Mouse (Mus musculus): ENCODE measurements around the gene Cmtm3.

The Cmtm3 gene

DNA sequence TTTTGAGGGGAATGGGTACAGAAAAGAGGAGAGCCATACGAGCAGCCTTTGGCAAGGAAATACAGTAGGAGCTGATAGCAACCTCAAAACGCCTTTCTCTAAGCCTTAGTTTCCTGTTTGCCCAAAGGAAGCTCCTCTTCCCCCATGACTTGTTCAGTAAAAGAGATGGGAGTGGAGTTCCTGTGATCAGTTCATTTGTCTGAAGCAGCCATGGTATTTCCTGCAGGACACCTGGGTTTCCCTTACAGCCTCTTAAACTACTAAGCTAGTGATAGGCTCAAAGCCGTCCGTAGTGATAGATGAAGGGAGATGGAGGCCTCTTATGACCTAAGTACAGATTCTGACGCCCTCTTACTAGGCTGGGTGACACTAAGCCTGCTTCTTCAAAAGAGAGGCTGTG is 3.2 kb downstream of the Cmtm3 start:
- no peak for DNase-seq (ENCODE audit: low spot score in 2 of 2)

DNA sequence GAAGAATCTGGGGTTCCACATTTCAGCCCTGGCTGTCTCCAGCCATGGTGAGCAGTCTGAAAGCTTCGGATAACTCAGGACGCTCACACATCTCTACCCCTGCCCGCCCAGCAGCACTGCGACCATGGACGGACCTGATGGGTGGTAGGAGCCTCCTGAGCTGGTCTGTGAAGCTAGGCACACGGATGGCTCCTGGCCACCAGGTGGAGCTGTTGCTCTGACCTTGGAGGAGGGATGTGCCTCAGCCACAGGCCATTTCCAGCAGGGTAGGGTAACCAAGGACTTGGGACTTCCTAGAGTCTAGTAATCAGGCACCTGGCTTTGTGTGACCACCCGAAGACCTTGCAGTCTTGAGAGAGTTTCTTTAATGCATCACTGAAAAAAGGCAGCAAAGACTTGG is 4.7 kb downstream of the Cmtm3 start:
- peak; percentile 36 to 87 for DNase-seq (ENCODE audit: low spot score in 2 of 2)

DNA sequence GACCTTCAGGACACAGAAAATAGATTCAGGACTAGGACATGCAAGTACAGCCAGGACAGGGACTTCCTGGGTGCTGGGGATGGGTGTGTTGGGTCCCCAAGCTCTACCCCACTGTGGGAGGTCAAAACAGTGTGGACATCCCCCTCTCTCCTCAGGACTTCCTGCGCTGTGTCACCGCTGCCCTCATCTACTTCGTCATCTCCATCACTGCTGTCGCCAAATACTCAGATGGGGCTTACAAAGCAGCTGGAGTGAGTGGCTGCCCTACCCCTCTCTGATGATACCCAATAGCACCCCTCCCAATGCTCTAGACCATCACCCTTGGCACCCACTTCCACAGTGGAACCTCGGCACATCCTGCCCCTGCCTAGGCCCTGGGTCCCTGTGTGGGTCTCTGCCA is 5.4 kb downstream of the Cmtm3 start:
- DNase-seq (ENCODE audit: low spot score in 2 of 2) = no peak

DNA sequence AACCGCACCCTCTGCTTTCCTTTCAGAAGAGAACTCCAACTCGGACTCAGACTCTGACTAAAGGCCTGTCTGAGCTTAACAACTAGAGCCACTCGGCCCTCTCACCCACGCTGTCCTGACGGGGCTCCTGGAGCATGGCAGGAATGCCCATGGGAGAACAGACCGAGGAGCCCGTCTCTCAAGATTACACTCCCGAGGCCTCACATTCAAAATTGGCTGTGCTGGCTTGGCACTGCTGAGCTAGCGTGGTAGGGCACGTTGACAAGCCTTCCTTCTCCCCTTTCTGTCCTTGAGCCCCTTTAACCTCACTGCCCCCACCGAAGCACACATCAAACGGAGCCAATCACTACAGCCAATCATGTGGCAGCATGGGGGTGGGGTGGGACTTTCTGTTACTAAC is 7.5 kb downstream of the Cmtm3 start:
- no peak for DNase-seq (ENCODE audit: low spot score in 2 of 2)

DNA sequence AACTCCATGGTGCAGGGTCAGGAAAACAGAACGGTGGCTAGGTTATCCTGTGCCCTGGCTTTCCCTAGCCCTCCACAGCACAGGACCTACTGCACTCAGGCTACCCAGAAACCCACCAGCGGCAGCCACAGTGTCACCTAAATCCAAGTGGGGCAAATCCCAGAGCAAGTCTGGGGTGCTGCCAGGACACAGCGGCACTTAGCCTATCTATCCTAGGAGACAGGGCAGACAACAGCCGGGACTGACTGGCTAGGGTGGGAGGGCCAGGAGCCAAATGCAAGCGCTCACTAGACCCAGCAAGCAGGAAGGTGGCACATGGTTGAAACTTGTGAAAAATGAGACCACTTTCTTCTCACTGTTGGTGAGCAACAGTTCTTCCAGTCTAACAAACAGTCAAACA is 9.8 kb downstream of the Cmtm3 start:
- DNase-seq (ENCODE audit: low spot score in 2 of 2) = no peak

DNA sequence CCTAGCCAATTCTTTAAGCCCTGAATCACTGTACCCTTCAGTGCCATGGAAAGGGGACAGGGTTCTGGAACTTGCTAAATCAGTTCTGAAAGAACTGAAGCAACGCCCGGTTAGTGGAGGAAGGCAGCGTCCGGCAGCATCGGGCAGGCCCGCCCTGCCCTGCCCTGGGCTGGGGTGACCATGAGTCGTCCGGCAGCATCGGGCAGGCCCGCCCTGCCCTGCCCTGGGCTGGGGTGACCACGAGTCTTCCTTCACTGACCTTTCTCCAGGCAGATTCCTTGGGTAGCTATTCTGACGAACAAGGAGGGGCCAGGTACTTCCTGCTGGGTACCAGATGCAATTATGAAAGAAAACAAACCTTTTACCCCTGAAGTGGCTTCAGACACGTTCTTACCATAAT is 10.8 kb downstream of the Cmtm3 start:
- no peak for DNase-seq (ENCODE audit: low spot score in 2 of 2)

DNA sequence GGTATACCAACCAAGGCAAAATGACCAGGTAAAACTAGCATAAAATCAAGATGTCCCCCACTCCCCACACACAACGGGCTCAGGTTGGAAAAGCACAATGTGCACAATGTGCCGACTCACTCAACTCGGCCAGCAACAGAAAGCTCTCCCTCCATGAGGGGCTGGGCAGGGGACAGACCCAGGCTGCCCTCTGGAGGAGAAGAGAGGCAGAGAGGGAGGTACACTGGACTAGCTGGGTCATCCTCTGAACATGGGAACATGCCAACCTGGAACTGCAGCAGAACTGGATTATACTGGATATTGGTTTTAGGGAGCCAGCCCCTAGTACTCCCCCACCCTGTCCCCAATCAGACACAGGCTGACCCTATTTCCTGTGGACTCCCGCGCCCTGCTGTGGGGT is 14.0 kb downstream of the Cmtm3 start:
- no peak for DNase-seq (ENCODE audit: low spot score in 2 of 2)

DNA sequence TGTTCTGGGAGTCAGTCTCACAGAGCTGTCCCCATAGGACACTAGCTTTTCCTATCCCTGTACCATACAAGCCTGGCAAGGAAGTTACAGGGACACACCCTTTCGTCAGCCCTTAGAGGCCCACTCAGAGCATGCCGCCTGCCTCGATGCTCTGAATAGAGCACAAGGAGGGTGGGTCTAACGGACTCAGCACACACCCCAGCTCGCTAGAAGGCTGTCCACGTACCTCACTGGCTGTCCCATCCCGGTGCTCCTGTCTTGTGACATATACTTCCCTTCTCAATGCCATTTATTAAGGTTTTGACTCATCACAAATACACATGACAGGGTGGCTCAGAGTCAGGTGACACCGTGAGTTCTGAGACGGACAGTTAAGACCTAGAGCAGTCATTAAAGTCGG is 15.3 kb downstream of the Cmtm3 start:
- DNase-seq (ENCODE audit: low spot score in 2 of 2) = no peak

DNA sequence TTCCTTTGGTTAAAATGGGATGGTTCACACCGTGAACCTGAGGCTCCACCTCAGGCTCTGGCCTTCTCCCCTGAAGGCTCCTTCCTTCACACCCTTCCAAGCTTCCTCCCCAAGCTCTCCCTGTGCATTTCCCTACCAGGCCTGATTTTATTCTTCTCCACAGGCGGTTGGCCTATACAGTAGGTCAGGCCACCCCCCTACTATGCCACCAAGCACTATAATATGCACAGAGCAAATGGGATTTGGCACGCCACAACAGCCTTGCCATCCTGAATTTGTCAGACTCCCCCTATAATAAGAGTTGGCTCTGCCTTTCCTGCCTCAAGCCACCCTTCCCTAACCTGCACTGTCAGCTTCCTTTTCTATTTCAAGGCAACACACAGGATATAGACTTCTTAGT is 19.4 kb downstream of the Cmtm3 start:
- no peak for DNase-seq (ENCODE audit: low spot score in 2 of 2)

DNA sequence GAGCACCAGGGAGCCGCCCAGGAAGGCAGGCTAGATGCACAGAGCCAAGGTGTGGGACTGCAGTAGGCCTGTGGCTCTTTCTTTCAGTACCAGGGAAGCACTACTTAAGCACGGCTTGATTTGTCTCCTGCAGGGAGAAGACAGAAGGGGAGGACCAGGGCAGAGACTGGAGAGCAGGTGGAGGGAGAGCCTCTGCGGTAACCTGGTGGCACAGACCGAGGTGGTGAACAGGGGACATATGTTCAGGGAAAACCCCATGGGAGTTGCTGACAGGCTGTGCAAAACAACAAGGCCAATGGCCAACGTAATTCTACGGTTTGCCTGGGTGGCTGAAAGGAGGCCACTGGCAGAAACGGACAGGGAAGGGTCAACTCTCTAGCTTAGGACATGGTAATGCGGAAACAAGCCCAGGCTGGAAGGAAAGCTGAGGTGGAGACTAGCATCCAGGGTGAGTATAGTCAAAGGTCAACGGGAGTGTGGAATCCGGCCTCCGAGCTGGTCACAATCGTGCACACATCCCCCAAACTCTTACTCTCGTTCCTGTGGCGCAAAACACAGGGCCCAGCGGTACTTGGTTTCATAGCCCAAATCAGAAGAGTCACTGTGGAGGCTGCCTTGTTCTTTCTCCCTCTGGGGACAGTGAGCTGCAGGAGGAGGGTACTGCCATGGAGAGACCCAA is 20.7 kb downstream of the Cmtm3 start:
- DNase-seq (ENCODE audit: low spot score in 2 of 2) = no peak

DNA sequence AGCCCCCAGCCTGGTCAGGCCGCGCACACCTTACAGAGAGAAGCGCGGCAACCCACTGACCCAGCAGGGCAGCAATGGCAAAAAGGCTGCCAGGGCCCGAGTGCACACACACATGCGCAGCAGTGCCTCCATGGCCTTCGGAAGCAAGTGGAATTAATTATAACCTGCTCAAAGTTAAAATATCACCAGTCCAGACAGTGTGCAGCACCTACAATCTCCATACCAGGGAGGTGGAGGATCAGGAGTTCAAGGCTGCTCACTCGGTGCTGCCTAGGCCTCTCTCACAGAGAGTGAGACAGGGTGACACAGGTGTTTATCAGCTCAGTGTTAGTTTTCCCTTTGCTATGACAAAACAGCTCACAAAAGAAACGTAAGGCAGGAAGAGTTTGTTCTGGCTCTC is 26.5 kb downstream of the Cmtm3 start:
- no peak for DNase-seq (ENCODE audit: low spot score in 2 of 2)

DNA sequence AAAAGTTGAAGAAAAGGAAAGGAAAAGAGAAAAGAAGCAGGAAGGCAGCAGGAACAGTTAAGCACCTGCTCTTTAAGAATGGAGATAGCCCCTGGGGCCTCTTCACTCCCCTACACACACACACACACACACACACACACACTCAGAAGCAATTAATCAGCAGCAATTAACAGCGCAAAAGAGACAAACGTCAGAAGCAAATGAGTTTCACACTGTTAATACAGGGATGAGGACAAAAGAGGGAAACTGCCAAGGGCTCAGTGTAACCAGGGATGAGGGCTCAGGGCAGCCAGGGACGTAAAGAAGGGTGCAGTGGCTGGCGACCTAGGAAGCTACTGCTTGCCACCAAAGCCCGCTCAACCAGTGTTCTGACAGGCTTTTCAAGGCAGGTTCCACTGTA is 28.2 kb downstream of the Cmtm3 start:
- no peak for DNase-seq (ENCODE audit: low spot score in 2 of 2)

DNA sequence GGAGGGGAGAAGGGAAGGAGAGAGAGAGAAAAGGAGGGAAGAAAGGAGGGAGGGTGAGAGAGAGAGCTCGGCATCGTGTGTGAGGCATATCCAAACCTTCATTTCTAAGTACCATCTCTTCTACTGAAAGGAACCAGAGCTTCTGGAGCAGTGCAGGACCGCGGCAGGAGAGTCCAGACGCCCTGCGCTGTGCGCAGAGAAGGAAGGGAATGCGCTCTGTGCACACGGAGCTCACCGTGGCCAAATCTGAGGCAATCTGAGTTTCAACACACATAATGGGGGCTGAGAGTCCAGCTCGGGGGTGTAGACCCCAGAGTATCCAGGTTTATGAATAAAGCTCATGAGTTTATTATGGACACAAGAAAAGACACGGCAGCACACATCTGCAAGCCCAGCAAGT is 30.4 kb downstream of the Cmtm3 start:
- DNase-seq (ENCODE audit: low spot score in 2 of 2) = no peak

DNA sequence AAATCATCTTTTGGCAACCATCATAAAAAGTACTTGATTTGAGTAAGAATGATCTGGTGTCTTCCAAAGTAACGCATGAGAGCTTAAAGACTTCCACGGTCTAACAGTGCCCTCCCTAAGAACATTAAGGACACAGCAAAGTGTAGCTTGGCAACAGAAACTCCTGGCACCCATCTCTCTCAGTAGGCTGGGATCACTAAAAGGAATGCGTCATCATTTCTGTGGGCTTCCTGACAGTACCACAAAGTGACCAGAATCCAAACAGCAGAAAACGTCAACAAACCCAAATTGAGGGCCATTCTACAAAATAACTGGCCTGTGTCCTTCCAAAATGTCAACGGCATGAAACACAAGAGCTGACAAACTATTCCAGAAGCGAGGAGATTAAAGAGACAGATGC is 30.9 kb downstream of the Cmtm3 start:
- DNase-seq (ENCODE audit: low spot score in 2 of 2) = no peak

DNA sequence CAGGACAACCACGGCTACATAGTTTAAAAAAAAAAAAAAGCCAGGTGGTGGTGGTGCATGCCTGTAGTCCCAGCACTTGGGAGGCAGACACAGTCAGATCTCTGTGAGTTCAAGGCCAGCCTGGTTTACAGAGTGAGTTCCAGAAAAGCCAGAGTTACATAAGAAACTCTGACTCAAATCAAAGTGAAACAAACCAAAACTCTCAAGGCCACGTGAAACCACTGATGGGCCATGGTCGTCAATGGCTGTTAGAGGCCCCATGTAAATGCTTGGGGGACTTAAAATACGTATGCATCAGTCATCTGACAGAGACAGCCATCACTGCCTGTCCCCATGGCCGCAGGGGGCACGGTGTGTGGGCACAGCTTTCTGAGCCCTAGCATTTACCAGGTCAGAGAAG is 31.9 kb downstream of the Cmtm3 start:
- no peak for DNase-seq (ENCODE audit: low spot score in 2 of 2)

DNA sequence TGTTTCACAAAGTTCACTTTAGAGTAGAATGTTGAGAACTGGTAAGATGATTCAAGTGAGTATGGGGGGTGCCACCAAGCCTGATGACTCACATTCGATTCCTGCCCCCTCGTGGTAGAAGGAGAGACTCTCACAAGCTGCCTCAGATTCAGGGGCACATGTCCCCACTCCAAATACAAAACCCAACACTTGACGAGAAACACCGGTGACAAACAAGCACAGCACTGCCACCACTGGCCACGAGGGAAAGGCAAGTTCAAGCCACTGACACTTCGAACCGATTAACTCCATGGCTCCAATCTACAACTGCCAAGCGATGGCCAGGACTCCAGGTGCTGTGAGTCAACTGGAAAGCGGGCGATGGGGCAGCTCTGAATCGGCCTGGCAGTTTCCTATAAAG is 34.6 kb downstream of the Cmtm3 start:
- peak in 1 of 2 experiments; percentile 30 for DNase-seq (ENCODE audit: low spot score in 2 of 2)

DNA sequence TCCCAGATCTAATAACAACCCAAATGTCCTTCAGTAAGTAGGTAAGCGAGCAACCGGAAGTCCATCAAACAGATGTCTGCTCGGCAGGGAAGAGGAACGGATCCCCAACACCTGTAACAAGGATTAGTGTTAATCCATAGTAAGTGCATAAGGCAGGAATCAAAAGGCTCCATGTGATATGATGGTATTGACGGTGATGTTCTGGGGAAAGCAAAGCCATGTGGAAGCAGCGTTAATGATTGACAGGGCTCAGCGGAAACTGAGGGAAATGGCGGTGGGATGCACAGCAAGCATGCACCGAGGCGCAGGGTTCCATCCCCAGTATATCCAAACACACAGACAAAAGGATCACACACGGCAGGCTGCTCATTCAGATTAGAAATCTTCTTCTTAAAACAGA is 35.1 kb downstream of the Cmtm3 start:
- DNase-seq (ENCODE audit: low spot score in 2 of 2) = no peak

DNA sequence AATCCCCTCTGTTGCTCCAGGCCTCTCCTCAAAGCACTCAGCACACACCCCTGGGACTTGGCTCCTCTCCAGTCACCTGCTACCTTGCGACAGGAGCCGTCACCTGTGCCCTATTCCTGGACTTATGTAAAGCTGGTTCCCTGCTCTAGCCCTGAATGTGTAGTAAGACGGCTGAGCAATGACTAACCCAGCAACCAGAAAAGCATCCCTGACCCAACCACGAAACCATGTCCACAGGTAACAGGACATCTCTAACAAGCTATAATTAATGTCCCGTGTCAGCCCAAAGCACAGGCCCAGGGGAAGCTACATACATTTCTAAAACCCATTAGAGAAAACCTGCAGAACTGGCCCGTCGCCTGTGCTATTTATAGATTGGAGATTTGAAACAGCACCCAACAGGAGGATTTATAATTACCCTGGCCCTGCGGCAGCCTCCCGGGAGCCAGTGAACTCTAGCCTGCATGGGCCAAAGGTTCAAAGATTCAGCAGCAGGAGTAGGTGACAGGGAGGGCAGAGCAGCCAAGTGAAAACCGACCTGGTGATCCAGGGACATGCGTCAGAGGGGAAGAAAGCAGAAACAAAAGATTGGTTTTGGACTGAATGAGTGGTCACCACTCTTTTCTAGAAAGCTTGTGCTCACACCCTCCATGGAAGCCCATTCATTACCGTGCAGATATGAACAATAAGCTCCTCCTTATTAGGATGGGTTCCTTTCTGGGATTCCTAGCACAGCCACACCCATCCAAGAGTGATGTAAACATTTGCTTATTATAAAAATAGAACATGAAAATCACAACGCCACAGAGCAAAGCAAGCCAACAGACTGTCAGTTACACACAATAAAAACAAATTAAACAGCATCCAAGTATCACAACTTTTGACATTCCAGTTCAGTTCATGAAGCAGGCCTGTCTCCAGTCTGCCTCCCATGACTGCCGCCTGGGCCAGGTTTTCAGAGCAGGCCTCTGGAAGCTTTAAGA is 35.9 kb downstream of the Cmtm3 start:
- no peak for DNase-seq (ENCODE audit: low spot score in 2 of 2)

DNA sequence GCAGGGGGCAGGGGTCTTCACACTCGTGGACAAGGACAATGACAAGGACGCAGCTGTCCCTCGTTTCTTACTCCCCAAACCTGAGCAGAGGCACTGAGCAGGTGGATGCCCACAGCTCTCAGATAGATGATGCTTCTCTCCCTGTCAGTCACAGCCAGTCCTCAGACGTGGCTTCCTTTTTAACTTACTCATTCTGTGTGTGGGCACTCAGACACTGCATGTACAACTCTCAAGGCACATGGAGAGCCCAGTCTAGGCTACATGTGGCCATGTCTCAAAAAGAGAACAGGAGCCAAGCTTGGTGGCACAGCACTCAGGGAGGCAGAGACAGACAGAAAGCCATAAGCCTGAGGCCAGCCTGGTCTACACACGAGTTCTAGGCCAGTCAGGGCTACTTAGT is 36.7 kb downstream of the Cmtm3 start:
- no peak for DNase-seq (ENCODE audit: low spot score in 2 of 2)

DNA sequence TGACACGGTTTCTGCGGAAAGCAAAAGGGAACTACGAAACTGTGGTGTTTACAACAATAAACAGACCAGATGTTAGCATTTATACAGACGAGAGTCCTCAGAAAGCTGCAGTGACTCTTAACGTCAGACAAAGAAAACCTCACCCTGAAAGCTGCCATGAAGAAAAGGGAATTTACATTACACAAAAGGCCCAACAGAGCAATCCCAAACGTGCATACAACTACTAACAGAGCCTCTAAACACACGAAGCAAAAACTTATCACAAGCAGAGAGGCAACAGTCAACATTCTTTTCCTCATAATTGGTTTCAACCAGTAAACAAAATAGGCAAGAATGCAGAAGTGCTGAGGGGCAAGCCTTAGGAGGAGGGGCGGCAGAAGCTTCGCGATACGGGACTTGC is 37.5 kb downstream of the Cmtm3 start:
- no peak for DNase-seq (ENCODE audit: low spot score in 2 of 2)

DNA sequence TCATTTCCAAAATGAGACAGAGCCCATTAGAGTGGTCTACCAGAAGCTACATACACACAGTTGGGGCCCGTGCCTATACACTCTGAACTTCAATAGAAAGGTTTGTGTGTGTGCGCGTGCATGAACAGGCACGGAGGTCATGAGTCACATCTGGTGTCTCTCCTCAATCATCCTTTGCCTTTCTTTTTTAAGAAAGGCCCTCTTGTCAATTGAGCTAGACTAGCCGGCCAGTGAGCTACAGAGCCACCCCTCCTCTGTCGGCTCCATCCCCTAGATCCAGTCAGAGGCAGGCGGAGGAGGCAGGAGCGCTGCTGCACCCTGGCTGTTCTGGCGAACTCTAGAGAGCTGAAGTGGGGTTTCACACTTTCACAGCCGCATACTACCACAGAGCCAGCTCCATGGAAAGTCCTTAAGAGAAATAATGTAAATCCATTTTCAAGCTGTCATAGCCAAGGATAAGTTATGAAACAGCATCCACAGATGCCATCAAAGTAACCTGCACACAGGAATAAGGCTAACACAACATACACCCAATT is 40.2 kb downstream of the Cmtm3 start:
- DNase-seq (ENCODE audit: low spot score in 2 of 2) = no peak

DNA sequence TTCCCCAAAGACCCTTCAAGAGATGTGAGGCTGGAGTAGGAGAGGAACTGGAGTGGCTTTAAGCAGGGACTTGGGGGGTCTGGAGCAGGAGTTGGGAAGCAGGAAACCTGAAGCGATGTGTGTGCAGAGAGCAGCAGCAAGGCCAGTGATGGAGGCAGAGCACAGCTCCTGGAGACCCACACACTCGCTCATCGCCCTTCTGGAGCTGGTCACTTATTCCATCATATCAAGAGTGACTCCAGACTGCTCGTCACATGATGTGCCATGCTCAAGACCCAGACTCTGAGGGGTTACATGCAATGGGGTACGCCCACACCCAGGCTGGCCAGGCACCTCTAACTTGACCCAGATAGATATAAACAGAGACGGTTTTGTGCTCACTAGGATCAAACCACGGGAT is 41.1 kb downstream of the Cmtm3 start:
- no peak for DNase-seq (ENCODE audit: low spot score in 2 of 2)

DNA sequence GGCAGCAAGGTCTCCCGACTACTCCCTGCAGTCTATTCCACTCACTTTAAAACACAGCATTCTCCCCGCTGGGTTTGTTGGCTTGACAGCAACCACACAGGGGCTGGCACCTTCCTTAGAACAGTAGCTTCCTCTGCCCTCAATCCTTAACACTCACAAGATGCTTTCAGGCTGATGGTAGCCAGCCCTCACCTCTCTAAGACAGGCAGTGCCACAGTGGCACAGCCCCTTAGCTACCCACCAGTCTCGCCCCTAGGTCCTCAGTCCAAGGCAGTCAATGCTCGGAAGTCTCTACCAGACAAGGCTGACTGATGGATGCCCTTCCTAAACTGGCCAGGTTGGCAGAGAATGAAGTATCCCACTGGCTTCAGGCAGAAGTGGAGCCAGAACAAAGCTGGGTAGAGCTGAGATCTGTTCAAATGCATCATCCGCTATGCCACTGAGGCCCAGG is 41.8 kb downstream of the Cmtm3 start:
- DNase-seq (ENCODE audit: low spot score in 2 of 2) = no peak
